Mouse (Mus musculus) cerebellum, adult 2 months (tissue): ENCODE data around the gene Mbnl1.

Experiments
- CTCF ChIP-seq: fragments of 200-500 bp; IDR thresholded peaks from 2 replicates; pipeline ENCODE4 v1.5.1; 2011; ENCODE audit warnings: low read depth, mild to moderate bottlenecking, control low read depth, low read length, moderate library complexity, borderline replicate concordance; ENCODE audit not compliant: insufficient read depth
- POLR2A ChIP-seq: fragments of 200-500 bp; IDR thresholded peaks from 2 replicates; pipeline ENCODE4 v1.6.1; 2011; ENCODE audit warnings: low read length, control low read depth, borderline replicate concordance; ENCODE audit not compliant: insufficient read depth

DNA sequence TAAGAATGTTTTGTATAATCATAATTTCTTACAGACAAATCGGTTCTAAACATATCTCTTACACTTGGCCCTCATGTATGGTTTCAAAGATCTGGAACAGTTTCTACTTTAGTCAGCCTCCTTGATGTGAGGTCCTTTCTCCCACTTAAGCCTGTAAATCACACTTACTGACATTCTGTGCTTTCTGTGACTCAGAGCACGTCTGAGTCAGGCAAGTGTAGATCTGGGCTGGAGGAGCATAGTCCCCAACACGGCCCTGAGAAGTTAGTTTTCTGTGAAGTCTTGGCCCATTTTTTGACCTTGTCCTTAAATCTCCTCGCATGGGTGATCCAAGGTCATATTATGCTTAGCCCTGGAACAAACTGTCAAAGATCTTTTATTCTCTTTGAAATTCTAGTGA lies 124.4 kb downstream of the Mbnl1 start:
- no peak for TF ChIP-seq CTCF
- no peak for TF ChIP-seq POLR2A
